Mouse (Mus musculus): ENCODE results near the gene Ttc28.
A peak's percentile ranks its signal among the peaks of the same experiment; 100 is the strongest.

The Ttc28 gene

GRCm38 (mm10) chr5:111054848-111055428 is 175.3 kb downstream of the Ttc28 start:
- no peak for DNase-seq

GRCm38 (mm10) chr5:111055507-111055906 is 175.9 kb downstream of the Ttc28 start:
- no peak for DNase-seq

- no peak for DNase-seq
Observed at GRCm38 (mm10) chr5:111057084-111057483, 177.5 kb downstream of the Ttc28 start.

- DNase-seq, result peak; percentile 66
Observed at GRCm38 (mm10) chr5:111058401-111059139, 179.0 kb downstream of the Ttc28 start.

GRCm38 (mm10) chr5:111059140-111059921 is 179.7 kb downstream of the Ttc28 start:
- no peak for DNase-seq

GRCm38 (mm10) chr5:111060246-111060745 is 180.7 kb downstream of the Ttc28 start:
- no peak for DNase-seq

- no peak for DNase-seq
Observed at GRCm38 (mm10) chr5:111063155-111063554, 183.6 kb downstream of the Ttc28 start.

GRCm38 (mm10) chr5:111063991-111064390 is 184.4 kb downstream of the Ttc28 start:
- no peak for DNase-seq

- DNase-seq, result no peak
Observed at GRCm38 (mm10) chr5:111065770-111066169, 186.2 kb downstream of the Ttc28 start.

GRCm38 (mm10) chr5:111069503-111069902 is 189.9 kb downstream of the Ttc28 start:
- no peak for DNase-seq

GRCm38 (mm10) chr5:111069931-111070330 is 190.3 kb downstream of the Ttc28 start:
- no peak for DNase-seq

- DNase-seq, result no peak
Observed at GRCm38 (mm10) chr5:111070361-111070760, 190.8 kb downstream of the Ttc28 start.

GRCm38 (mm10) chr5:111073316-111073736 is 193.7 kb downstream of the Ttc28 start:
- DNase-seq, result no peak

- no peak for DNase-seq
Observed at GRCm38 (mm10) chr5:111074050-111074449, 194.4 kb downstream of the Ttc28 start.

- DNase-seq, result no peak
Observed at GRCm38 (mm10) chr5:111075841-111076240, 196.2 kb downstream of the Ttc28 start.

- DNase-seq, result no peak
Observed at GRCm38 (mm10) chr5:111077261-111077660, 197.7 kb downstream of the Ttc28 start.

- DNase-seq, result no peak
Observed at GRCm38 (mm10) chr5:111080601-111081000, 201.0 kb downstream of the Ttc28 start.

- no peak for DNase-seq
Observed at GRCm38 (mm10) chr5:111085849-111086248, 206.2 kb downstream of the Ttc28 start.

GRCm38 (mm10) chr5:111096750-111097149 is 217.1 kb downstream of the Ttc28 start:
- no peak for DNase-seq

GRCm38 (mm10) chr5:111097233-111098160 is 217.9 kb downstream of the Ttc28 start:
- DNase-seq, result no peak

- no peak for DNase-seq
Observed at GRCm38 (mm10) chr5:111098516-111099274, 219.1 kb downstream of the Ttc28 start.

GRCm38 (mm10) chr5:111100585-111100984 is 221.0 kb downstream of the Ttc28 start:
- no peak for DNase-seq

Measured in cerebellum, adult 11-12 months (tissue).